Mouse (Mus musculus) urinary bladder, postnatal 14 days (tissue): ENCODE results near the gene Eif5a.

Source experiments
- DNase-seq: peaks from one replicate; pipeline ENCODE4 v3.0.0; 2021; ENCODE audit warnings: low spot score

The Eif5a gene

DNA sequence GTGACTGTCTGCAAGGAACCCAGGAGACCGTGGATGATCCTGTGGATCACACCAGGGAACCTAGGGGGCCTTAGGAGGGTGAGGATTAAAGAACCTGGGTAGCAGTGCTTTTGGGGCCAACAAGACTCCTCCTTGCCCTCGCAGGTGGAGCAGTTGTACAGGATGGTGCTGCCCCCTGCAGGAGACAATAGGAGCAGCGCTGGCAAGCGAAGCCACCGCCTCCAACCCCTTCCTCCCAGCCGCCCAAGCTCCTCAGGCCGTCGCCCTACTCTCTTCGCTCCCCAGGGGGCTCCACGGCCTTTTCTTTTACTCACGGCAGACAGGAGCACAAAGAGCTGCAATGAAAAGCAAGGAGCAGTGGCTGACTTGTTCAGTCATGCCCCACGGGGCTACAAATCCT, 44.9 kb downstream of the Eif5a start:
- DNase-seq, result peak; percentile 90

DNA sequence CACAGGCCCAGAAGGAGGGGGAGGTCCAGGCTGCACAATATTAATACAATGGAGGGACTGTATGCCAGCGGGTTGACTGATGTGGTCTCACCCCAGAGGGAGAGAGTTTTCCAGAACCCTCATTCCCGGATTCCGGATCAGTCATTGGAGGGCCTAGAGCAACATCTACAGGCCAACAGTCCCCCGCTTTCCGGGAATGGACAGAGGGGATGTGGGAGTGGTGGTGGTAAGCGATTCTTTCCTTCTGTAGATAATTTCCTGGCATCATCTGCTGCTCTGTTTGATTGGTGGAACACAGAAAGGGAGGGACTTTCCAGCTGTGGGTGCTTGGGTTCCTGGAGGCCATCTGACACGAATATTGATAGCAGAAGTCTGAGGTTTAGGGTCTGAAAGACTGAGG, 45.6 kb downstream of the Eif5a start:
- DNase-seq, result no peak

DNA sequence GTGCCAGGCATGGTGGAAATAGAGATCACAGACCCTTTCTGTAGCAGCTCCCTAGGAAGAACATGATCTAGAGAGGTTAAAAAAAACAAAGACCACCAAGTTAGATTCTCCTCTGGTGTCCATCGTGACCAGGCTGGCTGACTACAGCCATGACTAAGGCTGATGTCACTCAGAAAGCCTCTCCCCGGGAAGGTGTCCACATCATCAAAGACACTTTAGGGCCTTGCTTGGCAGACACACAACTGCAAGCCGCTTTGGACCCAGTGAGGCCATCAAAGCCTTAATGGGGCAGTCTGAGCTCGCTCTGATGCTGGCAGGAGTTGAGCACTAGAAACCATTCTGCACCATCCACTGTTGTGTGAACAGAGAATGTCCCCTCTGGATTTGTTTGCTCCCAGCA, 49.3 kb downstream of the Eif5a start:
- no peak for DNase-seq

DNA sequence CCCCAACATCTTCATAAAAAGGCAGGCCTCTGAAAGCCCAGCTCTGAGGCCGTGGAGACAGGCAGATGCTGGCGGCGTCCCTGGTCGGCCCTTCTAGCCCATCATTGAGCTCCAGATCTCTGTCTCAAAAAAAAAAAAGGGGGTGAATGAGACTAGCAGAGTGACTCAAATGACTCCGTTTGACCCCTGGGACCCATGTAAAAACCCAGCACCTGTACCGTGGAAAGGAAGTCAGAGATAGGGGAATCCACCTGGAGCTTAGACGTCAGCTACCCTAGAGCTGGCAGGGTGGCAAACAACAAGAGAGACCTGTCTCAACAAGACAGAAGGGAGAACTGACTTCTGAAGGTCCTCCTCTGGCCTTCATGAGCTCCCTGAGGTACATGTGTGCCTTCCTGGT, 49.9 kb downstream of the Eif5a start:
- no peak for DNase-seq

DNA sequence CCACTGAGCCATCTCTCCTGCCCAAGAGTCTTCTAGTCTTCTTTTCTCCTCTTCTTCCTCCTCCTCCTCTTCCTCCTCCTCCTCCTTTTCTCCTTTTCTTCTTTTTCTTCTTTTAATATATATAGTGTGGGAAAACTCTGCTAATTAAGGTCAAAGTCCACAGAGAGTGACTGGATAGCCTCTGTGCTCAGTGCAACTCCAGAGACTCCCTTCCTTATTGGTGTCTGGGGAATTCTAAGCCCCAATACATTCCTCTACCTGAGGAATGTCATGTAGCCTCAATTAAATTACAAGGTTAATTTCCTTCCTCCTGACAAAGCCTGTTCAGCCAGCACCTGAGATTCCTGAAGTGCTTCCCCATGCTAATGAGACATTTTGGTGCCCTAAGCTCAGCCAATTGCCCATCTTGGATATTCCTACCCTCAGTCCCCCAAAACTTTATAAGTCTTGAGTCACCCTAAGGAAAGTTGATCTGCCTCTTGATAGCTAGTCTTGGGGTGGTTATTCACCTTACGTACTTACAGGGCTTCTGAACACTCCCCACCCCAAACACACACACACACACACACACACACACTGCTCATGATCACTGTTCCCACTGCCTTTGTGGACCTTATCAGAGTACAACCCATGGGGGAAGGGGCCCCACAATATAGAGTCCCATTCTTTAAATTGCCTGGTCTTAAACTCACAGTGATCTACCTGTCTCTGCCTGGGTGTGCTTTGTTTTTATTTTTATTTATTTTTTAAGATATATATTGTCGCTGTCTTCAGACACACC, 51.3 kb downstream of the Eif5a start:
- no peak for DNase-seq

DNA sequence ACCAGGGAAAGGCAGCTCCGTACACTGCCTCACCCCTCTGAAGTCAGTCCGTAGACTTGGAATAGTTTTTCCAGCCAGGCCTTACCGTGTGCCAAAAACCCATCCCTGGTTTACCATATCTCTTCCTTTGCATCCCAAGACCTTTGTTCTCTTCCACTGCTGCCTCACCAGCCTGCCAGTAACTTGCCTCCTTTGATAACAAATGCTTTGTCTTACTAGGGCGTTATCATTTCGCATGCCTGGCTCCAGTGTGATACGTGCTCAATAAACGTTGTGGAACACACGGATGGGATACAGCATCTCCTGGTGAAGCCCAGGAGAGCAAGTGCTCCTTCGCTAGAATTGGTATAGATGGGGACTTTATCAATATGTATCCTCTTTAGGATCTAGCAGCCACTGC, 54.4 kb downstream of the Eif5a start:
- no peak for DNase-seq
